Mouse (Mus musculus) embryonic fibroblast, embryonic 13.5 days (primary cell): ENCODE data around the gene Syngr4.

ENCODE experiments used
- CTCF ChIP-seq: IDR thresholded peaks from 2 replicates; pipeline ENCODE4 v1.5.1; 2011; ENCODE audit warnings: mild to moderate bottlenecking, control low read depth, low read length, moderate library complexity, borderline replicate concordance; ENCODE audit not compliant: insufficient read depth
- POLR2A ChIP-seq: IDR thresholded peaks from 2 replicates; pipeline ENCODE4 v1.6.1; 2011; ENCODE audit warnings: low read depth, mild to moderate bottlenecking, control low read depth, low read length, moderate library complexity

- peak; percentile 90 for TF ChIP-seq POLR2A
- peak; percentile 83 for TF ChIP-seq CTCF
These were observed 23.9 kb downstream of the Syngr4 start, which contains the start of gene Kdelr1 for GRCm38 (mm10) chr7:45872624-45873023.
